ENCODE assay signal across 24 mouse cellular contexts in genomic region chr17:3281939-3282338, GRCm38 (mm10). TPM values are rescaled to one million over a fixed set of nuclear protein-coding genes. Genes with fewer than 3 reads are reported as not detected.
DNase-seq lines count a peak whose midpoint lies in the region; ATAC-seq and TF ChIP-seq lines count a peak whose summit lies in the region.
"Had no signal": no experiment of that assay in that cellular context is flagged by ENCODE, and none has a peak within 500 bp of the region (broad histone marks: within the 10 kb centered on the region; RNA-seq: fewer than 3 reads in every experiment).

No protein-coding gene starts in this region.

- no peak for TF ChIP-seq POLR2A in heart, adult 2 months (IDR thresholded peaks at IDR 0.05; ENCODE audit: insufficient read depth, low read depth, low read length)
- TF ChIP-seq POLR2A in embryonic fibroblast, embryonic 13.5 days (IDR thresholded peaks at IDR 0.05; ENCODE audit: low read depth, low read length), result no peak
- no peak for TF ChIP-seq POLR2A in limb, embryonic 14.5 days (IDR thresholded peaks at IDR 0.05; ENCODE audit: borderline replicate concordance, extremely low read depth, insufficient read depth, insufficient read length)

- no peak for TF ChIP-seq EP300 in heart, adult 2 months (IDR thresholded peaks at IDR 0.05; ENCODE audit: insufficient read depth, low read depth, low read length)

- peak overlapping the region; percentile 36; the same call in 1 of the 2 replicates for H3K27ac ChIP-seq in heart, embryonic 13.5 days (replicated peaks)
- H3K27ac ChIP-seq in heart, adult 2 months, result no peak overlapping the region
- peak overlapping the region; percentile 81 for H3K27ac ChIP-seq in embryonic facial prominence, embryonic 10.5 days (replicated peaks)
- H3K27ac ChIP-seq in embryonic fibroblast, embryonic 13.5 days (ENCODE audit: insufficient read depth, low read length), result peak overlapping the region; percentile 63
- H3K27ac ChIP-seq in limb, embryonic 14.5 days (replicated peaks; ENCODE audit: low read depth, low read length), result peak overlapping the region; percentile 84
- H3K27ac ChIP-seq in forebrain, embryonic 16.5 days (ENCODE audit: low read length), result no peak overlapping the region
- H3K27ac ChIP-seq: layer of hippocampus, adult 2 months; liver, embryonic 15.5 days; macrophage; midbrain, embryonic 12.5 days; neural tube, embryonic 13.5 days had no signal

- H3K4me1 ChIP-seq in heart, embryonic 13.5 days, result peaks cover 29% of the 10 kb centered on the region
- H3K4me1 ChIP-seq in heart, adult 2 months (ENCODE audit: control insufficient read depth, insufficient read depth, low read length), result no peaks in the 10 kb centered on the region
- H3K4me1 ChIP-seq in embryonic facial prominence, embryonic 10.5 days, result peaks cover 63% of the 10 kb centered on the region
- H3K4me1 ChIP-seq in embryonic fibroblast, embryonic 13.5 days (ENCODE audit: control insufficient read depth, insufficient read depth, low read length), result peaks cover 26% of the 10 kb centered on the region
- H3K4me1 ChIP-seq in limb, embryonic 14.5 days (ENCODE audit: control insufficient read depth, insufficient read depth, low read length), result peaks cover 56% of the 10 kb centered on the region
- H3K4me1 ChIP-seq in forebrain, embryonic 16.5 days (replicated peaks; ENCODE audit: control insufficient read depth, insufficient read depth, low read length), result peaks cover 21% of the 10 kb centered on the region
- H3K4me1 ChIP-seq: liver, embryonic 15.5 days had no signal

- H3K9ac ChIP-seq in heart, embryonic 13.5 days, result no peak overlapping the region
- no peak overlapping the region for H3K9ac ChIP-seq in heart, adult 2 months (ENCODE audit: low read depth, low read length)
- no peak overlapping the region for H3K9ac ChIP-seq in limb, embryonic 14.5 days (ENCODE audit: low read depth, low read length, severe bottlenecking)
- H3K9ac ChIP-seq in forebrain, embryonic 16.5 days (replicated peaks; ENCODE audit: low read depth, low read length), result no peak overlapping the region
- H3K9ac ChIP-seq: liver, embryonic 15.5 days; midbrain, embryonic 12.5 days; neural tube, embryonic 13.5 days had no signal

- TF ChIP-seq CTCF in heart, adult 2 months (IDR thresholded peaks at IDR 0.05), result no peak
- TF ChIP-seq CTCF in embryonic fibroblast, embryonic 13.5 days (IDR thresholded peaks at IDR 0.05; ENCODE audit: borderline replicate concordance, insufficient read depth, low read length), result no peak

- no peak for ATAC-seq in heart, embryonic 13.5 days (ENCODE audit: extremely low read depth, insufficient number of reproducible peaks, low FRiP score, low TSS enrichment)
- ATAC-seq in limb, embryonic 14.5 days (ENCODE audit: low FRiP score, low read depth), result peak; percentile 72
- no peak for ATAC-seq in forebrain, embryonic 16.5 days

- H3K4me2 ChIP-seq in heart, embryonic 13.5 days, result no peak overlapping the region
- no peak overlapping the region for H3K4me2 ChIP-seq in limb, embryonic 14.5 days (replicated peaks; ENCODE audit: low read depth, low read length, severe bottlenecking)
- H3K4me2 ChIP-seq in forebrain, embryonic 16.5 days (ENCODE audit: low read length), result no peak overlapping the region
- H3K4me2 ChIP-seq: liver, embryonic 15.5 days; midbrain, embryonic 12.5 days; neural tube, embryonic 13.5 days had no signal

- no peak for DNase-seq in heart, adult 2 months
- no peak for DNase-seq in embryonic facial prominence, embryonic 10.5 days (ENCODE audit: low spot score)
- peak; percentile 81 for DNase-seq in limb, embryonic 14.5 days (ENCODE audit: low spot score)
- no peak for DNase-seq in right cerebral cortex, adult 2 months (ENCODE audit: low spot score in 2 of 2)
- DNase-seq: cerebellum, adult 18-20 months; cerebellum, postnatal 36 days; gastrocnemius, postnatal 10 days; heart, adult 11 months; heart, postnatal 36 days; kidney, adult 18-20 months; kidney, postnatal 14 days; left cerebral cortex, postnatal 4 days; right cerebral cortex, postnatal 14 days; spleen, adult 18-20 months; thymus, adult 18-20 months; thymus, postnatal 4 days had no signal

- H3K9me3 ChIP-seq in heart, embryonic 13.5 days, result no peaks in the 10 kb centered on the region
- H3K9me3 ChIP-seq in embryonic facial prominence, embryonic 10.5 days, result 0 out of 2 replicates have a peak, but pooled peaks cover 3% of the 10 kb centered on the region
- no peaks in the 10 kb centered on the region for H3K9me3 ChIP-seq in limb, embryonic 14.5 days (ENCODE audit: control insufficient read depth, low read length)
- H3K9me3 ChIP-seq in forebrain, embryonic 16.5 days (ENCODE audit: control insufficient read depth, low read length), result no peaks in the 10 kb centered on the region
- H3K9me3 ChIP-seq: liver, embryonic 15.5 days; midbrain, embryonic 12.5 days; neural tube, embryonic 13.5 days had no signal

- no peak overlapping the region for H3K4me3 ChIP-seq in heart, embryonic 13.5 days
- H3K4me3 ChIP-seq in heart, adult 2 months, result no peak overlapping the region
- no peak overlapping the region for H3K4me3 ChIP-seq in embryonic facial prominence, embryonic 10.5 days
- no peak overlapping the region for H3K4me3 ChIP-seq in embryonic fibroblast, embryonic 13.5 days (ENCODE audit: insufficient read depth, low read length)
- H3K4me3 ChIP-seq in limb, embryonic 14.5 days (replicated peaks; ENCODE audit: low read length), result no peak overlapping the region
- H3K4me3 ChIP-seq in forebrain, embryonic 16.5 days (replicated peaks; ENCODE audit: low read length), result no peak overlapping the region
- H3K4me3 ChIP-seq: layer of hippocampus, adult 2 months; liver, embryonic 15.5 days; midbrain, embryonic 12.5 days; neural tube, embryonic 13.5 days had no signal

- WGBS in heart, embryonic 13.5 days, result 78% methylated on average over 5 of the region's 5 CpGs
- 92% methylated on average over 5 of the region's 5 CpGs for WGBS in heart, adult 2 months
- WGBS in embryonic facial prominence, embryonic 10.5 days, result 38% methylated on average over 5 of the region's 5 CpGs
- WGBS in limb, embryonic 14.5 days, result 19% methylated on average over 5 of the region's 5 CpGs
- WGBS in forebrain, embryonic 16.5 days, result 72% methylated on average over 5 of the region's 5 CpGs

- no peaks in the 10 kb centered on the region for H3K79me2 ChIP-seq in heart, adult 2 months (replicated peaks; ENCODE audit: control insufficient read depth, insufficient read depth, low read length)

- H3K36me3 ChIP-seq in heart, embryonic 13.5 days, result no peaks in the 10 kb centered on the region
- H3K36me3 ChIP-seq in heart, adult 2 months (ENCODE audit: control insufficient read depth, insufficient read depth, low read length), result no peaks in the 10 kb centered on the region
- no peaks in the 10 kb centered on the region for H3K36me3 ChIP-seq in embryonic facial prominence, embryonic 10.5 days (replicated peaks)
- H3K36me3 ChIP-seq in limb, embryonic 14.5 days (ENCODE audit: control insufficient read depth, insufficient read depth, low read length), result no peaks in the 10 kb centered on the region
- no peaks in the 10 kb centered on the region for H3K36me3 ChIP-seq in forebrain, embryonic 16.5 days (ENCODE audit: control insufficient read depth, insufficient read depth)
- H3K36me3 ChIP-seq: liver, embryonic 15.5 days; midbrain, embryonic 12.5 days; neural tube, embryonic 13.5 days had no signal

- intact Hi-C loops in heart, adult 2 months (cut with DNase I), result no loop called here

- H3K27me3 ChIP-seq in heart, embryonic 13.5 days (replicated peaks), result no peaks in the 10 kb centered on the region
- no peaks in the 10 kb centered on the region for H3K27me3 ChIP-seq in heart, adult 2 months (ENCODE audit: control insufficient read depth, insufficient read depth, low read length)
- no peaks in the 10 kb centered on the region for H3K27me3 ChIP-seq in embryonic facial prominence, embryonic 10.5 days (replicated peaks; ENCODE audit: low read depth, poor library complexity, severe bottlenecking)
- no peaks in the 10 kb centered on the region for H3K27me3 ChIP-seq in limb, embryonic 14.5 days (ENCODE audit: control insufficient read depth, insufficient read depth, low read length)
- H3K27me3 ChIP-seq in forebrain, embryonic 16.5 days (replicated peaks; ENCODE audit: control insufficient read depth, insufficient read depth, low read length), result no peaks in the 10 kb centered on the region
- H3K27me3 ChIP-seq: liver, embryonic 15.5 days; midbrain, embryonic 12.5 days; neural tube, embryonic 13.5 days had no signal

RNA-seq across cellular contexts. Expression of gene Tiam2, which starts 44.4 kb away (rescaled TPM):
- polyA plus RNA-seq in heart, embryonic 13.5 days (2015; fragmentation: Nextera tagmentation; extraction: Ambion mirVana), result 2.8 and 4.0 TPM in 2 replicates
- 1 to 10 TPM; 2.3 to 2.7 TPM for total RNA-seq in heart, adult 2 months (2021)
- polyA plus RNA-seq in heart, adult 2 months (2012; rRNA removed), result 1.1 and 1.7 TPM in 2 replicates
- polyA plus RNA-seq in embryonic facial prominence, embryonic 10.5 days (2016; fragmentation: Nextera tagmentation; extraction: Ambion mirVana), result 6.0 and 7.7 TPM in 2 replicates
- polyA plus RNA-seq in embryonic fibroblast, embryonic 13.5 days (2011; ENCODE audit: insufficient read length, low read depth, missing spikeins), result 16.7 and 22.1 TPM in 2 replicates
- 22.3 and 25.9 TPM in 2 replicates for polyA plus RNA-seq in limb, embryonic 14.5 days (2012; rRNA removed)
- 21.1 and 25.6 TPM in 2 replicates for polyA plus RNA-seq in limb, embryonic 14.5 days (2014; fragmentation: Nextera tagmentation; extraction: Ambion mirVana)
- polyA plus RNA-seq in forebrain, embryonic 16.5 days (2015; fragmentation: Nextera tagmentation; extraction: Ambion mirVana), result 137 and 155 TPM in 2 replicates

Comparison
In these comparisons a context has a peak if more than half of its experiments do, and no peak if none do; other contexts are left out.
1. H3K27ac ChIP-seq: peak in heart, embryonic 13.5 days (single experiment), embryonic facial prominence, embryonic 10.5 days (single experiment), embryonic fibroblast, embryonic 13.5 days (single experiment) and limb, embryonic 14.5 days (single experiment); none in heart, adult 2 months (single experiment) and forebrain, embryonic 16.5 days (single experiment).